Mouse (Mus musculus) G1E (cell line): ENCODE measurements at regions not wholly inside any gene's neighbourhood (a gene's known extent, or its start where the extent isn't known, plus 50 kb on each side); places are given as distances from the start of the nearest gene placed in this dataset.

Experiments
- ATAC-seq: 2 replicates; pipeline ENCODE4 v1.8.0; 2016; ENCODE audit warnings: mild to moderate bottlenecking; ENCODE audit not compliant: insufficient number of reproducible peaks, poor library complexity, low FRiP score, severe bottlenecking; ENCODE audit errors: extremely low read depth
- DNase-seq: peaks from one replicate; pipeline ENCODE4 v3.0.0; 2012; ENCODE audit warnings: low spot score
- H3K27me3 ChIP-seq: 2 replicates; pipeline ENCODE4 v1.6.1; 2012; ENCODE audit warnings: mild to moderate bottlenecking, low read length, inconsistent platforms; ENCODE audit not compliant: insufficient read depth
- H3K36me3 ChIP-seq: replicated peaks from 2 replicates; pipeline ENCODE3; 2012; ENCODE audit warnings: mild to moderate bottlenecking, inconsistent platforms
- H3K4me1 ChIP-seq: 2 replicates; pipeline ENCODE4 v1.6.1; 2012; ENCODE audit warnings: low read depth, low read length, inconsistent platforms, mixed read lengths; ENCODE audit not compliant: insufficient read depth
- H3K4me3 ChIP-seq: 2 replicates; pipeline ENCODE4 v1.5.1; 2012; ENCODE audit warnings: low read depth, mild to moderate bottlenecking, inconsistent platforms, low read length, moderate library complexity, mixed read lengths
- H3K9me3 ChIP-seq: replicated peaks from 2 replicates; pipeline ENCODE4 v1.6.1; 2012; ENCODE audit warnings: inconsistent platforms
- CTCF ChIP-seq: IDR thresholded peaks from 2 replicates; pipeline ENCODE4 v1.5.1; 2012; ENCODE audit warnings: low read depth, low read length, inconsistent platforms, mixed read lengths
- GATA1 ChIP-seq: IDR thresholded peaks from 2 replicates; pipeline ENCODE4 v1.6.1; 2012; ENCODE audit warnings: borderline replicate concordance, low read length, inconsistent platforms, mixed read lengths
- GATA2 ChIP-seq: IDR thresholded peaks from 2 replicates; pipeline ENCODE4 v1.6.1; 2012; ENCODE audit warnings: low read depth, low read length, inconsistent platforms, borderline replicate concordance
- POLR2AphosphoS5 ChIP-seq: IDR thresholded peaks from 2 replicates; pipeline ENCODE4 v1.6.1; 2012; ENCODE audit warnings: low read depth, low read length, inconsistent platforms; ENCODE audit not compliant: insufficient replicate concordance
- TAL1 ChIP-seq: conservative IDR thresholded peaks from 2 replicates; pipeline ENCODE4 v1.6.1; 2012; ENCODE audit warnings: low read depth, low read length, inconsistent platforms, mixed read lengths

DNA sequence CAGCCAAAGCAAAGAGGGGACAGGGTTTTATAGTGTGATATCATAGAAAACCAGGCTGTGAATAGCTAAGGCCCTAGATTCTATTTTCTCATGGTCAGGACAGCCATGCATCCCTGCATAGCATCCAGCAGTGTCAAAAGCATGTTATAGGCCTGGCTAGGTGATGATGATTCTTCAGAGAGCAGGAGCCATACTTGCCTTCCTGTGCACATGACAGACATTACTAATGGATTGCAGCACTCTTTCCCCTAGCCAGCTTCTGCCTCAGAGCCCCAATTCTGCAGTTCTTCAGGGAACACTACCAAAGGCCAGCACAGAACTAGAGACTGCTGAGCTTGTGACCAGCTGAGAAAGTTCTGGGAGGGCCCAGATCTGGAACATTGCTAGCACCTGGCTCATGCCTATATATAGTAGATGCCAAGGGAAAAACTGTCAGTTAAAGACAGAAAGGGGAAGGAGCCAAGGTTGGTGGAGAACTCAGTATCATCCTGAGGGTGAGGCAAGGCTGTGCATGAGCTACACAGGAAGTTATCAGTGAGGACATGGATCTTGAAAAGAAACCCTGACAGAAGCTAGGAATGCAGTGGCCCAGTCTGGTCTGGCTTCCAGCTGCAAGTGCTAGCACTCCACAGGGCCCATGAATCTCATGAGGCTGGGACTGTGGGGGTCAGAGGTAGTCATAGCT lies 95.6 kb downstream of the 1810010D01Rik start:
- DNase-seq (no peak), ATAC-seq (no peak)
- Histone ChIP-seq H3K4me1 (no peaks in the 10 kb centered on the region), H3K9me3 (no peaks in the 10 kb centered on the region), H3K4me3 (no peak overlapping the region), H3K27me3 (peaks cover 5% of the 10 kb centered on the region; the same call in 1 of the 2 replicates), H3K36me3 (no peaks in the 10 kb centered on the region)
- TF ChIP-seq TAL1 (no peak), GATA1 (no peak), CTCF (no peak), POLR2AphosphoS5 (no peak), GATA2 (no peak)

GRCm38 (mm10) chr7:145111252-145112131 lies 96.4 kb downstream of the 1810010D01Rik start:
- Histone ChIP-seq H3K9me3 (no peaks in the 10 kb centered on the region), H3K36me3 (no peaks in the 10 kb centered on the region), H3K4me1 (no peaks in the 10 kb centered on the region), H3K27me3 (peaks cover 5% of the 10 kb centered on the region; the same call in 1 of the 2 replicates), H3K4me3 (no peak overlapping the region)
- ATAC-seq = no peak
- no peak for DNase-seq
- no peak for TF ChIP-seq TAL1
- no peak for TF ChIP-seq CTCF
- TF ChIP-seq POLR2AphosphoS5 = no peak
- no peak for TF ChIP-seq GATA2
- TF ChIP-seq GATA1 = no peak

GRCm38 (mm10) chr7:145110657-145111251 lies 97.2 kb downstream of the 1810010D01Rik start:
- Histone ChIP-seq H3K9me3 (no peaks in the 10 kb centered on the region), H3K27me3 (peaks cover 6% of the 10 kb centered on the region; the same call in 1 of the 2 replicates), H3K4me3 (no peak overlapping the region), H3K4me1 (no peaks in the 10 kb centered on the region), H3K36me3 (no peaks in the 10 kb centered on the region)
- ATAC-seq (no peak), DNase-seq (no peak)
- TF ChIP-seq GATA2 = no peak
- no peak for TF ChIP-seq CTCF
- TF ChIP-seq GATA1 = no peak
- no peak for TF ChIP-seq POLR2AphosphoS5
- no peak for TF ChIP-seq TAL1

DNA sequence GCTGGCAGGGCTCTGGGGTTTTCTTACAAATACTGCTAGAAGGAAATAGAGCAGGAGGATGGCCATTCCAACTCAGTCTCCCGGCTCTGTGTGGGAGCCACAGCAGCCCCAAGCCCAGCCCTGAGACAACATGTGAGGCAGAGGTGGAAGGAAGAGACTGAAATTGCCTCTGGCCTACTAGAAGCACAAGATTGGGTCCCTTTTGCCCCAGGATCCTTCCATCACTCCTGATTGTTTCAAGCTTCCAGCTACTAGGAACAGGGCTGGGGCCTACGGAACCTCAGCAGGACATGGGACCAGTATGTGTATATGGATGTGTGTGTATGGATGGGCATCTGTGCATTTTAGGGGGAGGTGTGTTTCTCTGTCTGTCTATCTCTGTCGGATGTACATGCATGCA lies 97.9 kb downstream of the 1810010D01Rik start:
- TF ChIP-seq CTCF = no peak
- no peak for TF ChIP-seq POLR2AphosphoS5
- no peak for TF ChIP-seq TAL1
- TF ChIP-seq GATA1 = no peak
- no peak for TF ChIP-seq GATA2
- peaks cover 8% of the 10 kb centered on the region; the same call in 1 of the 2 replicates for H3K27me3 ChIP-seq
- ATAC-seq (no peak), DNase-seq (no peak)
- no peaks in the 10 kb centered on the region for H3K36me3 ChIP-seq
- no peaks in the 10 kb centered on the region for H3K4me1 ChIP-seq
- no peak overlapping the region for H3K4me3 ChIP-seq
- H3K9me3 ChIP-seq = no peaks in the 10 kb centered on the region

- DNase-seq (no peak), ATAC-seq (no peak)
- H3K4me3 ChIP-seq = no peak overlapping the region
- no peaks in the 10 kb centered on the region for H3K4me1 ChIP-seq
- TF ChIP-seq POLR2AphosphoS5 (no peak), GATA1 (no peak), CTCF (no peak), GATA2 (no peak)
- H3K36me3 ChIP-seq = no peaks in the 10 kb centered on the region
- no peaks in the 10 kb centered on the region for H3K9me3 ChIP-seq
- peaks cover 8% of the 10 kb centered on the region; the same call in 1 of the 2 replicates for H3K27me3 ChIP-seq
Measured at GRCm38 (mm10) chr7:145109471-145109870, 98.4 kb downstream of the 1810010D01Rik start.

- Histone ChIP-seq H3K36me3 (no peaks in the 10 kb centered on the region), H3K4me1 (no peaks in the 10 kb centered on the region), H3K27me3 (peaks cover 8% of the 10 kb centered on the region; the same call in 1 of the 2 replicates), H3K4me3 (no peak overlapping the region), H3K9me3 (no peaks in the 10 kb centered on the region)
- no peak for ATAC-seq
- TF ChIP-seq POLR2AphosphoS5 = no peak
- TF ChIP-seq TAL1 = no peak
- TF ChIP-seq GATA1 = no peak
- no peak for TF ChIP-seq CTCF
- TF ChIP-seq GATA2 = no peak
- DNase-seq = no peak
Measured at GRCm38 (mm10) chr7:145108994-145109393, 98.9 kb downstream of the 1810010D01Rik start.
